Mouse (Mus musculus) heart, postnatal 4 days (tissue): Measurements from ENCODE around the gene Gm6803. TPM values are rescaled to one million over a fixed set of nuclear protein-coding genes. Genes with fewer than 3 reads are reported as not detected.
"Not testable (repeated sequence)": the region's sequence is repeated elsewhere in the genome, so short reads cannot be mapped to it uniquely, and the experiment has no call there.

Source experiments
- DNase-seq: peaks from one replicate; pipeline ENCODE4 v3.0.0; 2021
- total RNA-seq, 2 experiments: library from RNA; stranded (reverse); gene quantifications; 2 replicates each; pipeline ENCODE4 v1.2.3; 2021

Gene Gm6803
- total RNA-seq: not detected

DNA sequence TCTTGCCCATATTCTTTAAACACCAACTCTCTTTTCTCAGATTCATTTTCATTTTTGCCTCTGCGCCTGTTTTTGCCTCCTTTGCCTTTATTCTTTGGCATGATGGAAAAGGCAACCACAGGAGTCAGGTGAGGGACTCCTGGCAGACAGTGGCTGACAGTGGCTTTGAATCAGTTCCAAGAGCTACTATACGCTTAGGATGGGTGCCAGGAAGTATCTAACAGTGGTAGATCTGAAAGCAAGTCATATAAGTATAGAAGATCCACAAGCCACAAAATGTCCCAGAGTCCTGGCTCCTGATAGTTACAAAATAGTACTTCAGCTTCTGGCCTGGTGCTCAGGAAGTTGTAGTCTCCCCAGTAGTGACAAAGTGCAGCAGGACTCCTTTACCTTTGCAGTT lies at the start of gene Gm6803:
TSS of gene Gm6803 (minus strand) at position 101 of the 400 bp plus-strand sequence.
- DNase-seq: not testable (repeated sequence)

DNA sequence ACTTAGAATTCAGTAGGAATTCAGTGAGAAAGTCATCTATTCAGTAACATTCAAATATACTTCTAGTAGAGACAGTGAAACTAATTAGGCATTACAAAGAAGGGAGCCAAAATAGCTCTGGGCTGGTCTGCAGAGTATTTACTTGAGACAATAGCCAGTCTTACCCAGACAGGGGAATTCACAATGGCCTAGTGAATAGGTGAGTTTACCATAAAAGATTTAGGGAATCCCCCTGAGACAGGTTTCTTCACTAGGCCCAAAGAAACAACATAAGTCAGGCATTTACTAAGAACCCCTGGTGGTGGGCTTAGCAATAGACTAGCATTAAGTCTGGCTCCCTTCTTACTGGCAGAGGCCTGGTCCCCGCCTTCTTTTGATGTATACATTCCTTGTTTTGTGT lies 26.7 kb upstream of the Gm6803 start:
- not testable (repeated sequence) for DNase-seq

DNA sequence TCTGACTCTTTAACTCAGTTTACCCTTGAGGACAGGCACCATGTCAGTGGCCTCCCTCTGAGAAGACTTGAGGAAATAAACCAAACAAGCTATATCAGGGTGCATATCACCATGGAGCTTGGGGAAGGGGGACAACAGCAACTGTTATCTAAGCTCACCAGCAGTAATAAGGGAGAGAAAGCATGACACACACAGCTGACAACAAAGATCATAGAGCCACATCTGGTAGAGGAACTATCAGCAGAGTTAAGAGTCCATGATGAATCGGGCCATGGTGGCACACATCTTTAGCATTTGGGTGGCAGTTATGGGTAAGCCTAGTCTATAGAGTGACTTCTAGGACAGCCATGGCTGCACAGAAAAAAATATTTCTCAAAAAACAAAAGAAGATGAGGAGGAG lies 21.1 kb upstream of the Gm6803 start:
- DNase-seq: not testable (repeated sequence)

DNA sequence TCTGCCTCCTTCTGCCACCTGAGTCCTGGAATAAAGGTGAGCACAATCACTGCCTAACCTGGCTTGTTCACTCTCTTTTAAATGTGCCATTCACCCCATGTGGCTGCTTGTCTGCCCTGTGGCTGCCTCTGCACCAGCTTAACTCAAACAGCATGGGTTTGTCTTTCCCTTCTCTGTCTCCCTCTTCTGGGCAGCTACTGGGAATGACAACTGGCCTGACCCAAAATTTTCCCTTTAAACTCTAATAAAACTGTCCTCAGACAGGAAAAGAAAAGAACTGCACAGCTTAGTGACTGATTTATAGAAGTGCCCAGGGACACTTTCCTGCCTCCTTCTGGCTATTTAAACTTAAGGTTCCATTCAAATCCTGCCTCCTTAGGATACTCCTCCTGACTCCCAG lies 20.5 kb upstream of the Gm6803 start:
- DNase-seq: not testable (repeated sequence)

DNA sequence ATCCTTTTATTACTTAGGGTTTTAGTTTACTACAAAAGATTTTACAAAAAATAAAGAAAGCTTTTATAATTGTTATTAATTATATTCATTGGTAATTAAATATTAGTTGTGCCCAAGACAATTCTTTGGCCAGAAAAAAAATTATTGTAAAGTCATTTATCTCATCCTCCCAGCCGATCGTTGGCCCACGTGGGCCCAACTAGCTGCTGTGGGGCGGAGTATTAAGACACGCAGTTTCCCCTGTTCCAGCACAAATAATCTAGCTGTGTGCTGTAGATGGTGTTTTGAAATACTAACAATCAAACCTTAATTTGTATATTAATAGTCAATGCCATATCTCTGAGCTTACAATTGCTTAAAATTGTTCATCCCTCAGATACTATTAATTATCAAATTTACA lies 13.7 kb upstream of the Gm6803 start:
- not testable (repeated sequence) for DNase-seq

DNA sequence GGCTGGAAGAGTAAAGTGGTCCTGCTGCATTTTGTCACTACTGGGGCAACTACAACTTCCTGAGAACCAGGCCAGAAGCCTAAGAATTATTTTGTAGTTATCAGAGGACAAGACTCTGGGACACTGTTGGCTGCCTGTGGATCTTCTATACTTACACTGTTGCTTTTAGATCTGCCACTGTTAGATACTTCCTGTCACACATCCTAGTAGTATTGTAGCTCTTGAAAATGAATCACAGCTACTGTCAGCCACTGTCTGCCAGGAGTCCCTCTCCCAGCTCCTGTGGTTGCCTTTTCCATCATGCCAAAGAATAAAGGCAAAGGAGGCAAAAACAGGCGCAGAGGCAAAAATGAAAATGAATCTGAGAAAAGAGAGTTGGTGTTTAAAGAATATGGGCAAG lies 8.1 kb upstream of the Gm6803 start, which contains the start of gene Gm2056:
TSS of gene Gm2056 (plus strand) at position 301 of the 400 bp plus-strand sequence.
- not testable (repeated sequence) for DNase-seq

DNA sequence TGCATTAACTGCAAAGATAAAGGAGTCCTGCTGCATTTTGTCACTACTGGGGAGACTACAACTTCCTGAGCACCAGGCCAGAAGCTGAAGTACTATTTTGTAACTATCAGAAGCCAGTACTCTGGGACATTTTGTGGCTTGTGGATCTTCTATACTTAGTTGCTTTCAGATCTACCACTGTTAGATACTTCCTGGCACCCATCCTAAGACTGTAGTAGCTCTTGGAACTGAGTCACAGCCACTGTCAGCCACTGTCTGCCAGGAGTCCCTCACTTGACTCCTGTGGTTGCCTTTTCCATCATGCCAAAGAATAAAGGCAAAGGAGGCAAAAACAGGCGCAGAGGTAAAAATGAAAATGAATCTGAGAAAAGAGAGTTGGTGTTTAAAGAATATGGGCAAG lies 7.0 kb downstream of the Gm6803 start, which contains the start of gene Gm2075:
TSS of gene Gm2075 (plus strand) at position 301 of the 400 bp plus-strand sequence.
- not testable (repeated sequence) for DNase-seq

DNA sequence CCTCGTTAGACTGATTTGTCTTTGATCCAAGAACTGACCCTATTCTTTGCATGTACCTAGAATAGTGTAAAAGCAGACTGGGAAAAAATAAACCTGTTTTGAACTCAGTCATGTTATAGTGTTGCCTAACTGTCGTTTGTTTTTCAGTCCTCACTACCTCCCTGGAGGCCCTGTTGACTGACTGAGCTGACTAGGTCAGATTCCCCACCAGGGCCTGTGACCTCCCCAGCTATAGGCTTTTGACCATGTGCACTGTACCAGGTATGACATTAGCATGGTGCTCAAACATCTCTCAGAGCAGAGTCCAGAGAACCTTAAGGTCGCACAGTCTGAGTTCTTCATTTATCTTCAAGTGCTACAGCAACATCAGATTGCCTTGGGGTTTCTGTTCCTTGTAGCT lies 14.5 kb downstream of the Gm6803 start:
- not testable (repeated sequence) for DNase-seq

DNA sequence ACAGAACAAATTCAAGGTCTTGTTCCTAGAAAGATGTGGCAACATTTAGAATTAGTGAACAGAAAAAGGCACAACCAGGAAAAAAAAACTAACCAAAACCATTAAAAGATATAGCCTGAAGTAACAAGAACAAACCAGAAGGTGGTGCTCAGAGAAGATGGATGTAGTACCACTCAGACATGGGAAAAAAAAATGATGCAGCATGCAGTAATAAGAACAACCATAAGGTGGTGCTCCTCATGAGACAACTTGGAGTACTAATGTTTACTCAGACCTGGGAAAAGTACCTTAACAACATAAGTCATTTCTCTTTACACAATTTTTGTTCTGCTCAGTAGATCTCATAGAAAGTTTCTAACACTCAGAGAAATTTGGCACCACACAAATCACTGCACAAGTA lies 34.6 kb downstream of the Gm6803 start:
- not testable (repeated sequence) for DNase-seq

Other genes starting within 250 kb of the Gm6803 start
- not detected for gene Gm21319, start 243.0 kb downstream of the Gm6803 start, total RNA-seq
- not detected for gene Gm21936, start 223.3 kb downstream of the Gm6803 start, total RNA-seq
- gene BB287469, start 202.2 kb downstream of the Gm6803 start, total RNA-seq: not detected
- not detected for gene Gm2001, start 176.4 kb downstream of the Gm6803 start, total RNA-seq
- gene Gm2016, start 144.7 kb downstream of the Gm6803 start, total RNA-seq: not detected
- not detected for gene Gm2022, start 123.4 kb downstream of the Gm6803 start, total RNA-seq
- gene Gm2035, start 98.9 kb downstream of the Gm6803 start, total RNA-seq: not detected
- gene Gm2042, start 64.7 kb downstream of the Gm6803 start, total RNA-seq: not detected
- not detected for gene Gm2075, start 6.9 kb downstream of the Gm6803 start, total RNA-seq
- not detected for gene Gm2056, start 8.2 kb upstream of the Gm6803 start, total RNA-seq
- not detected for gene Gm16368, start 64.9 kb upstream of the Gm6803 start, total RNA-seq
- gene Gm10436, start 163.3 kb upstream of the Gm6803 start, total RNA-seq: not detected
- not detected for gene Gm8332, start 231.3 kb upstream of the Gm6803 start, total RNA-seq